Mouse (Mus musculus) heart, embryonic 14.5 days (tissue): ENCODE measurements at regions not wholly inside any gene's neighbourhood (a gene's known extent, or its start where the extent isn't known, plus 50 kb on each side); places are given as distances from the start of the nearest gene placed in this dataset.

Experiments
- ATAC-seq: fragments of 200-750 bp; cut with Nextera tagmentation; 2 replicates; pipeline ENCODE4 v1.8.0; 2017; ENCODE audit warnings: low read depth, moderate TSS enrichment; ENCODE audit not compliant: insufficient number of reproducible peaks, insufficient read depth, low FRiP score
- H3K27ac ChIP-seq, 2 experiments: fragments of 200-500 bp in 1 of 2; fragments of 300-500 bp in 1 of 2; sonication (generic) in 1 of 2; replicated peaks in 1 of 2; 2 replicates each; pipeline ENCODE4 v1.5.1; 2012 to 2014; ENCODE audit warnings: low read depth in 2 of 2, low read length in 2 of 2, control low read depth in 1 of 2, mild to moderate bottlenecking in 1 of 2, mixed read lengths in 1 of 2; ENCODE audit not compliant: control insufficient read depth in 1 of 2, insufficient read depth in 1 of 2
- H3K27me3 ChIP-seq: fragments of 300-500 bp; sonication (generic); 2 replicates; pipeline ENCODE4 v1.6.1; 2014; ENCODE audit warnings: mild to moderate bottlenecking, low read length, control low read depth; ENCODE audit not compliant: control insufficient read depth, insufficient read depth
- H3K36me3 ChIP-seq: fragments of 300-500 bp; sonication (generic); 2 replicates; pipeline ENCODE4 v1.6.1; 2014; ENCODE audit warnings: mild to moderate bottlenecking, control low read depth, low read length, mixed read lengths; ENCODE audit not compliant: control insufficient read depth, insufficient read depth
- H3K4me1 ChIP-seq, 2 experiments: fragments of 200-500 bp in 1 of 2; fragments of 300-500 bp in 1 of 2; sonication (generic) in 1 of 2; 2 replicates each; pipeline ENCODE4 v1.6.1; 2012 to 2014; ENCODE audit warnings: low read length in 2 of 2, control low read depth in 1 of 2, mixed read lengths in 1 of 2; ENCODE audit not compliant: control insufficient read depth in 2 of 2, insufficient read depth in 2 of 2
- H3K4me2 ChIP-seq: fragments of 300-500 bp; sonication (generic); 2 replicates; pipeline ENCODE4 v1.6.1; 2014; ENCODE audit warnings: mild to moderate bottlenecking, low read length
- H3K4me3 ChIP-seq, 2 experiments: fragments of 200-500 bp in 1 of 2; fragments of 300-500 bp in 1 of 2; sonication (generic) in 1 of 2; 2 replicates each; pipeline ENCODE4 v1.5.1; 2012 to 2014; ENCODE audit warnings: low read length in 2 of 2, mild to moderate bottlenecking in 2 of 2, control low read depth in 1 of 2, low read depth in 1 of 2, moderate library complexity in 1 of 2; ENCODE audit not compliant: control insufficient read depth in 1 of 2, insufficient read depth in 1 of 2
- H3K9ac ChIP-seq: fragments of 300-500 bp; sonication (generic); 2 replicates; pipeline ENCODE4 v1.6.1; 2014; ENCODE audit warnings: mild to moderate bottlenecking, low read length
- H3K9me3 ChIP-seq: fragments of 300-500 bp; sonication (generic); 2 replicates; pipeline ENCODE4 v1.6.1; 2016; ENCODE audit warnings: low read length, control low read depth; ENCODE audit not compliant: control insufficient read depth
- WGBS: fragments of 180-500 bp; shearing (Covaris S2); extraction: QIAGEN DNeasy Blood & Tissue Kit; methylation state at CpG from one replicate; pipeline ENCODE4 v1.1.7; 2014; 5-methylcytosine and 5-hydroxymethylcytosine counted together

- H3K4me3 ChIP-seq, result no peak overlapping the region
- no peak overlapping the region for H3K27ac ChIP-seq
- no peaks in the 10 kb centered on the region for H3K9me3 ChIP-seq
- no peaks in the 10 kb centered on the region for H3K4me1 ChIP-seq
- ATAC-seq, result no peak
- H3K36me3 ChIP-seq, result no peaks in the 10 kb centered on the region
- no peaks in the 10 kb centered on the region for H3K27me3 ChIP-seq
- no peak overlapping the region for H3K9ac ChIP-seq
- no peak overlapping the region for H3K4me2 ChIP-seq
- 80% methylated on average over 3 of the region's 3 CpGs for WGBS
These were observed 66.6 kb upstream of the Lcorl start for GRCm38 (mm10) chr5:45923907-45924594.
